Mouse (Mus musculus) stomach, postnatal 0 days (tissue): Measurements from ENCODE around the gene Mcidas. TPM values are rescaled to one million over a fixed set of nuclear protein-coding genes. Genes with fewer than 3 reads are reported as not detected.
A peak's percentile ranks its signal among the peaks of the same experiment; 100 is the strongest.

ENCODE experiments used
- ATAC-seq: fragments of 200-750 bp; cut with Nextera tagmentation; 2 replicates; pipeline ENCODE4 v1.8.0; 2017; ENCODE audit not compliant: low FRiP score, low TSS enrichment
- DNase-seq: peaks from one replicate; pipeline ENCODE4 v3.0.0-alpha.2; 2016; ENCODE audit warnings: low spot score
- H3K27ac ChIP-seq: fragments of 300-500 bp; sonication (generic); replicated peaks from 2 replicates; pipeline ENCODE4 v1.5.1; 2014; ENCODE audit warnings: mild to moderate bottlenecking, control low read depth
- H3K27me3 ChIP-seq: fragments of 300-500 bp; sonication (generic); 2 replicates; pipeline ENCODE4 v1.6.1; 2014; ENCODE audit warnings: low read length; ENCODE audit not compliant: control insufficient read depth, insufficient read depth
- H3K36me3 ChIP-seq: fragments of 300-500 bp; sonication (generic); 2 replicates; pipeline ENCODE4 v1.6.1; 2014; ENCODE audit warnings: low read length, mixed read lengths; ENCODE audit not compliant: control insufficient read depth, insufficient read depth
- H3K4me1 ChIP-seq: fragments of 300-500 bp; sonication (generic); replicated peaks from 2 replicates; pipeline ENCODE4 v1.6.1; 2014; ENCODE audit warnings: antibody characterized with exemption; ENCODE audit not compliant: control insufficient read depth, insufficient read depth
- H3K4me2 ChIP-seq: fragments of 300-500 bp; sonication (generic); replicated peaks from 2 replicates; pipeline ENCODE4 v1.6.1; 2014; ENCODE audit warnings: low read depth, mild to moderate bottlenecking, control low read depth, moderate library complexity
- H3K4me3 ChIP-seq: fragments of 300-500 bp; sonication (generic); 2 replicates; pipeline ENCODE4 v1.5.1; 2014; ENCODE audit warnings: low read depth, low read length, control low read depth
- H3K9ac ChIP-seq: fragments of 300-500 bp; sonication (generic); 2 replicates; pipeline ENCODE4 v1.6.1; 2014; ENCODE audit warnings: mild to moderate bottlenecking, low read length, control low read depth, mixed read lengths
- H3K9me3 ChIP-seq: fragments of 300-500 bp; sonication (generic); 2 replicates; pipeline ENCODE4 v1.6.1; 2016; ENCODE audit warnings: low read length; ENCODE audit not compliant: control insufficient read depth
- CTCF ChIP-seq: IDR thresholded peaks from 2 replicates; pipeline ENCODE4 v1.5.1; 2016; ENCODE audit warnings: antibody characterized with exemption, low read depth, mild to moderate bottlenecking, moderate library complexity
- EP300 ChIP-seq: optimal IDR thresholded peaks from 2 replicates; pipeline ENCODE3; 2016; ENCODE audit warnings: antibody characterized with exemption
- WGBS: fragments of 180-500 bp; shearing (Covaris S2); extraction: QIAGEN DNeasy Blood & Tissue Kit; methylation state at CpG from one replicate; pipeline ENCODE4 v1.1.7; 2014; 5-methylcytosine and 5-hydroxymethylcytosine counted together
- microRNA counts: library from miRNA; unstranded; fragments of <30 nt; microRNA quantifications from one replicate; lab custom pipeline; 2015
- microRNA-seq: library from miRNA; unstranded; fragments of <30 nt; microRNA quantifications from one replicate; pipeline ENCODE4, GENCODE M21; 2016
- polyA plus RNA-seq: library from polyadenylated mRNA; unstranded; fragments of >200 nt; fragmentation: Nextera tagmentation; extraction: Ambion mirVana; gene quantifications from 2 replicates; pipeline ENCODE4 v1.2.1, GENCODE M21; 2015

Gene Mcidas
- polyA plus RNA-seq, 1 experiment from 2014 or later = 0.11 TPM

- ATAC-seq (peak; percentile 89), DNase-seq (peak; percentile 65)
- Histone ChIP-seq H3K4me1 (no peaks in the 10 kb centered on the region), H3K4me3 (peak within 1 kb of the TSS; percentile 54), H3K36me3 (no peaks in the 10 kb centered on the region; the same call in 1 of the 2 replicates), H3K9ac (peak within 1 kb of the TSS; percentile 61), H3K27me3 (no peaks in the 10 kb centered on the region), H3K27ac (peak within 1 kb of the TSS; percentile 63), H3K9me3 (no peaks in the 10 kb centered on the region), H3K4me2 (peak within 1 kb of the TSS; percentile 57)
- TF ChIP-seq CTCF (peak; percentile 78), EP300 (no peak)
- 3% methylated on average over 21 of the region's 21 CpGs for WGBS
These were observed 52.7 kb downstream of the Mcidas start, which contains the start of gene Gpx8 for GRCm38 (mm10) chr13:113046211-113046883. Gene Gpx8 (minus strand): TSS chr13:113046410.

- ATAC-seq (peak; percentile 31; the same call in 1 of the 2 replicates), DNase-seq (no peak)
- no peak overlapping the region for H3K27ac ChIP-seq
- H3K9ac ChIP-seq = no peak overlapping the region
- no peak overlapping the region for H3K4me3 ChIP-seq
- H3K36me3 ChIP-seq = no peaks in the 10 kb centered on the region
- TF ChIP-seq EP300 = no peak
- no peak for TF ChIP-seq CTCF
- no peaks in the 10 kb centered on the region for H3K9me3 ChIP-seq
- H3K4me2 ChIP-seq = peak overlapping the region; percentile 57; the same call in 1 of the 2 replicates
- no peaks in the 10 kb centered on the region for H3K4me1 ChIP-seq
- H3K27me3 ChIP-seq = no peaks in the 10 kb centered on the region
These were observed 53.4 kb downstream of the Mcidas start for GRCm38 (mm10) chr13:113047018-113047417.

GRCm38 (mm10) chr13:113047647-113048046 is 54.0 kb downstream of the Mcidas start:
- peak; percentile 35; the same call in 1 of the 2 replicates for TF ChIP-seq CTCF
- no peak for TF ChIP-seq EP300
- 63% methylated on average over 3 of the region's 3 CpGs for WGBS
- Histone ChIP-seq H3K9ac (no peak overlapping the region), H3K9me3 (no peaks in the 10 kb centered on the region), H3K27ac (no peak overlapping the region), H3K4me1 (no peaks in the 10 kb centered on the region), H3K36me3 (no peaks in the 10 kb centered on the region), H3K4me3 (no peak overlapping the region), H3K27me3 (no peaks in the 10 kb centered on the region), H3K4me2 (no peak overlapping the region)
- DNase-seq (no peak), ATAC-seq (no peak)

MicroRNA genes within 50 kb of the gene (microRNA counts, 519-probe panel; counts per million panel counts)
- microRNA mmu-miR-449a (lab: Ali Mortazavi, UCI) = not detected
- not detected for microRNA mmu-miR-449b (lab: Ali Mortazavi, UCI)
- not detected for microRNA mmu-miR-449c (lab: Ali Mortazavi, UCI)

Small RNA genes lying within 50 kb of the gene (microRNA-seq; reads per million reads assigned to microRNA genes)
- gene Mir449a = 207 reads per million, percentile 53 among the genes with 10 or more reads in this experiment
- gene Mir449b = not detected
- not detected for gene Mir449c

Other genes with a start within 250 kb of the Mcidas start
- gene Plpp1, start 193.1 kb upstream of the Mcidas start, polyA plus RNA-seq = 126 and 137 TPM in 2 replicates
- 21.5 and 21.7 TPM in 2 replicates for gene Mtrex, start 66.4 kb upstream of the Mcidas start, polyA plus RNA-seq
- gene Dhx29, start 66.4 kb upstream of the Mcidas start, polyA plus RNA-seq = 11.3 and 13.0 TPM in 2 replicates
- 0.21 and 0.41 TPM in 2 replicates for gene Ccno, start 6.0 kb upstream of the Mcidas start, polyA plus RNA-seq
- not detected in 2 replicates for gene Cdc20b, start 41.3 kb downstream of the Mcidas start, polyA plus RNA-seq
- gene Gpx8, start 52.6 kb downstream of the Mcidas start, polyA plus RNA-seq = 96.8 and 104 TPM in 2 replicates
- gene Gzma, start 107.1 kb downstream of the Mcidas start, polyA plus RNA-seq = 0.33 and 0.71 TPM in 2 replicates
- gene Esm1, start 215.8 kb downstream of the Mcidas start, polyA plus RNA-seq = 0.46 and 0.75 TPM in 2 replicates
- gene Gzmk, start 232.1 kb downstream of the Mcidas start, polyA plus RNA-seq = not detected in 2 replicates